In the genomic region with DNA sequence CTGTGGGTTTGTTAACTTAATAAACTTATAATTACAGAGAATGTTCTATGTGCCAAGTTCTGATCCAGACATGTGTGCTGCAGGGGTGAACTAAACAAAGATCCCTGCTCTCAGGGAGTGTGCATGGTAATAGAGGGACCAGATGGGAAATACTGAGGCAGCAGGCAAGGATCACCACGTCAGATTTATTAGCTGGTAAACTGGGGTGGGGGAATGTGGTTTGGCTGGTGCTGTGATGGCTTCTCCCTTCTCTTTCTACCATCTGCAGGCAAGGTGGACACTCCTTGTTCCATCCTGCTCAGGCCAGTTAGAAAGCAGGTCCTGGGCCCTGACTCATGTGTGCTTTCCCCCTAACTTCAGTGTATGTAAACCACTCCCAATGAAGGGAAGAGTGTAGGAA, we compare ENCODE assay signal across 32 mouse cellular contexts. TPM values are rescaled to one million over a fixed set of nuclear protein-coding genes. Genes with fewer than 3 reads are reported as not detected.
DNase-seq lines count a peak whose midpoint lies in the region; ATAC-seq and TF ChIP-seq lines count a peak whose summit lies in the region.
"Had no signal": no experiment of that assay in that cellular context is flagged by ENCODE, and none has a peak within 500 bp of the region (broad histone marks: within the 10 kb centered on the region; RNA-seq: fewer than 3 reads in every experiment).

No protein-coding gene starts in this region.

- H3K27ac ChIP-seq in gastrocnemius, adult 2 months, result peak overlapping the region; percentile 49
- no peak overlapping the region for H3K27ac ChIP-seq in hindbrain, embryonic 16.5 days (ENCODE audit: low read depth, low read length)
- H3K27ac ChIP-seq: embryonic facial prominence, embryonic 13.5 days; forebrain, embryonic 12.5 days; heart, embryonic 10.5 days; heart, embryonic 15.5 days; hindbrain, embryonic 12.5 days; kidney, embryonic 15.5 days; lung, embryonic 15.5 days; midbrain, embryonic 10.5 days; neural tube, embryonic 12.5 days had no signal

- no peak overlapping the region for H3K9ac ChIP-seq in hindbrain, embryonic 16.5 days (ENCODE audit: low read depth, low read length)
- H3K9ac ChIP-seq: embryonic facial prominence, embryonic 13.5 days; forebrain, embryonic 12.5 days; heart, embryonic 15.5 days; hindbrain, embryonic 12.5 days; kidney, embryonic 15.5 days; lung, embryonic 15.5 days; neural tube, embryonic 12.5 days had no signal

- H3K9me3 ChIP-seq in hindbrain, embryonic 16.5 days (ENCODE audit: control insufficient read depth, low read length), result no peaks in the 10 kb centered on the region
- H3K9me3 ChIP-seq: embryonic facial prominence, embryonic 13.5 days; forebrain, embryonic 12.5 days; heart, embryonic 10.5 days; heart, embryonic 15.5 days; hindbrain, embryonic 12.5 days; kidney, embryonic 15.5 days; lung, embryonic 15.5 days; midbrain, embryonic 10.5 days had no signal

- 71% methylated on average over 1 of the region's 1 CpGs for WGBS in hindbrain, embryonic 16.5 days

- H3K4me3 ChIP-seq in gastrocnemius, adult 2 months, result no peak overlapping the region
- H3K4me3 ChIP-seq in hindbrain, embryonic 16.5 days (ENCODE audit: low read length), result no peak overlapping the region
- H3K4me3 ChIP-seq: embryonic facial prominence, embryonic 13.5 days; erythroblast, embryonic 14.5 days; forebrain, embryonic 12.5 days; heart, embryonic 10.5 days; heart, embryonic 15.5 days; hindbrain, embryonic 12.5 days; kidney, embryonic 15.5 days; lung, embryonic 15.5 days; midbrain, embryonic 10.5 days; neural tube, embryonic 12.5 days had no signal

- no peaks in the 10 kb centered on the region for H3K36me3 ChIP-seq in hindbrain, embryonic 16.5 days (ENCODE audit: control insufficient read depth, insufficient read depth, low read length)
- H3K36me3 ChIP-seq: embryonic facial prominence, embryonic 13.5 days; forebrain, embryonic 12.5 days; heart, embryonic 10.5 days; heart, embryonic 15.5 days; hindbrain, embryonic 12.5 days; kidney, embryonic 15.5 days; lung, embryonic 15.5 days; midbrain, embryonic 10.5 days; neural tube, embryonic 12.5 days had no signal

- TF ChIP-seq CTCF in gastrocnemius, adult 2 months (IDR thresholded peaks at IDR 0.05), result no peak

- intact Hi-C loops in gastrocnemius, adult 2 months (cut with DNase I), result no loop called here

- H3K4me1 ChIP-seq in hindbrain, embryonic 16.5 days (ENCODE audit: control insufficient read depth, insufficient read depth, low read depth, low read length), result no peaks in the 10 kb centered on the region
- H3K4me1 ChIP-seq: forebrain, embryonic 12.5 days; heart, embryonic 10.5 days; heart, embryonic 15.5 days; hindbrain, embryonic 12.5 days; kidney, embryonic 15.5 days; lung, embryonic 15.5 days; midbrain, embryonic 10.5 days; neural tube, embryonic 12.5 days had no signal

- no peak for ATAC-seq in hindbrain, embryonic 16.5 days
- ATAC-seq: midbrain, embryonic 16.5 days had no signal

- H3K4me2 ChIP-seq in hindbrain, embryonic 16.5 days (ENCODE audit: low read length), result no peak overlapping the region
- H3K4me2 ChIP-seq: embryonic facial prominence, embryonic 13.5 days; forebrain, embryonic 12.5 days; heart, embryonic 15.5 days; hindbrain, embryonic 12.5 days; kidney, embryonic 15.5 days; liver, embryonic 11.5 days; lung, embryonic 15.5 days; neural tube, embryonic 12.5 days had no signal

- no peaks in the 10 kb centered on the region for H3K27me3 ChIP-seq in hindbrain, embryonic 16.5 days (replicated peaks; ENCODE audit: control insufficient read depth, insufficient read depth, low read length)
- H3K27me3 ChIP-seq: embryonic facial prominence, embryonic 13.5 days; forebrain, embryonic 12.5 days; heart, embryonic 15.5 days; hindbrain, embryonic 12.5 days; kidney, embryonic 15.5 days; lung, embryonic 15.5 days; neural tube, embryonic 12.5 days had no signal

- peak; percentile 20 for DNase-seq in gastrocnemius, adult 2 months
- DNase-seq in gastrocnemius, adult 8-10 months (ENCODE audit: low spot score in 2 of 2), result no peak
- peak; percentile 24 for DNase-seq in layer of hippocampus, adult 9-11 months
- no peak for DNase-seq in layer of hippocampus, adult 9-10 months (ENCODE audit: low spot score)
- peak; percentile 56 for DNase-seq in 3T3-L1 (ENCODE audit: low read depth, low spot score)
- peak; percentile 29 for DNase-seq in forelimb bud, embryonic 11.5 days (ENCODE audit: low read depth, low spot score)
- DNase-seq: adrenal gland, postnatal 25 days; cerebellum, adult 18-20 months; cerebellum, postnatal 10 days; kidney, adult 11 months; kidney, postnatal 25 days; left cerebral cortex, postnatal 4 days; right cerebral cortex, adult 18-20 months; spleen, adult 18-20 months; thymus, adult 18-20 months; thymus, postnatal 25 days had no signal

RNA-seq across cellular contexts. Expression of a gene that starts 41.7 kb away (rescaled TPM):
- 1 to 10 TPM; 3.3 to 7.4 TPM for total RNA-seq in gastrocnemius, adult 2 months (2021)
- 10 to 100 TPM in 1 of 4 experiments, 1 to 10 TPM in 3; 6.7 to 14.8 (median 8.5) TPM for total RNA-seq in gastrocnemius, adult 8-10 months (2022)
- 12.4 and 13.1 TPM in 2 replicates for polyA plus RNA-seq in hindbrain, embryonic 16.5 days (2015; fragmentation: Nextera tagmentation; extraction: Ambion mirVana)
- total RNA-seq: common myeloid progenitor, adult 5-6 weeks; megakaryocyte progenitor cell, adult 5-6 weeks; MEL had no signal
- polyA plus RNA-seq: erythroblast, embryonic 14.5 days had no signal

RNA-seq across cellular contexts. Expression of a gene that starts 55.9 kb away (rescaled TPM):
- total RNA-seq in gastrocnemius, adult 2 months (2021), result under 1 TPM; 0.36 to 0.53 TPM
- under 1 TPM; 0.07 to 0.63 (median 0.42) TPM for total RNA-seq in gastrocnemius, adult 8-10 months (2022)
- polyA plus RNA-seq in hindbrain, embryonic 16.5 days (2015; fragmentation: Nextera tagmentation; extraction: Ambion mirVana), result 24.8 and 26.3 TPM in 2 replicates
- total RNA-seq: MEL had no signal
- polyA plus RNA-seq: erythroblast, embryonic 14.5 days had no signal

Comparison
In these comparisons a context has a peak if more than half of its experiments do, and no peak if none do; other contexts are left out.
1. DNase-seq: peak in gastrocnemius, adult 2 months (single experiment), layer of hippocampus, adult 9-11 months (single experiment), 3T3-L1 (single experiment) and forelimb bud, embryonic 11.5 days (single experiment); none in gastrocnemius, adult 8-10 months (0 of 2) and layer of hippocampus, adult 9-10 months (single experiment).